Mouse (Mus musculus) macrophage (primary cell): ENCODE data around the gene Chl1. TPM values are rescaled to one million over a fixed set of nuclear protein-coding genes. Genes with fewer than 3 reads are reported as not detected.

Source experiments
- H3K27ac ChIP-seq: fragments of 350-480 bp; formaldehyde crosslinking; 2 replicates; pipeline ENCODE4 v1.9.0; 2021
- H3K36me3 ChIP-seq: fragments of 350-480 bp; formaldehyde crosslinking; 2 replicates; pipeline ENCODE4 v1.9.0; 2021; ENCODE audit errors: inconsistent target
- H3K4me3 ChIP-seq: fragments of 350-480 bp; formaldehyde crosslinking; 2 replicates; pipeline ENCODE4 v1.9.0; 2021; ENCODE audit errors: inconsistent target
- H3K79me2 ChIP-seq: fragments of 350-480 bp; formaldehyde crosslinking; 2 replicates; pipeline ENCODE4 v1.9.0; 2021; ENCODE audit errors: inconsistent target
- WGBS: methylation state at CpG from one replicate; pipeline ENCODE4 v1.1.7; 2026; ENCODE audit warnings: inconsistent platforms; ENCODE audit not compliant: missing documents; 5-methylcytosine and 5-hydroxymethylcytosine counted together
- polyA plus RNA-seq: library from polyadenylated mRNA; stranded (reverse); fragments of 250-400 nt; gene quantifications from 3 replicates; pipeline ENCODE4 v1.2.4, GENCODE M21; 2018; ENCODE audit warnings: inconsistent platforms

Chl1 gene
- polyA plus RNA-seq, 1 experiment from 2014 or later: not detected

DNA sequence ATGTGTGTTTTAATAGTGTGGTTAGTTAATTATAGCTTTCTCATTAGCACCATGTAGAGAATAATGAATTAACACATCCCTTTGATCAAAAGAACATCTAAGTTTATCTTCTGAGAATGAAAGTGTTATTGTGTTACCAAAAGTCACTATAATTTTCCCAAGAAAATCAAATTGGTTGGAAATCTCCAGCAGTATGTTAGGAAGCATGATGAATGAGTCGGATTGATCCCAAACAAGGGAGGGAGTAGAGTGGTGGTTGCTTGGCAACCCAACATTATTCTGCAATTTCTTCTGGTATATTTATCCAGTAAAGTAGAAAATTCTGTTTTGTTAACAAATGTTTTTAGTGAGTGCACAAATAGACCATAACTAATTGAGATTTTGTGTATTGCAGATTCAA, 4.4 kb downstream of the Chl1 start:
- Histone ChIP-seq H3K36me3 (no peaks in the 10 kb centered on the region), H3K79me2 (no peaks in the 10 kb centered on the region), H3K27ac (no peak overlapping the region), H3K4me3 (no peak overlapping the region)
- 87% methylated on average over 1 of the region's 1 CpGs for WGBS

DNA sequence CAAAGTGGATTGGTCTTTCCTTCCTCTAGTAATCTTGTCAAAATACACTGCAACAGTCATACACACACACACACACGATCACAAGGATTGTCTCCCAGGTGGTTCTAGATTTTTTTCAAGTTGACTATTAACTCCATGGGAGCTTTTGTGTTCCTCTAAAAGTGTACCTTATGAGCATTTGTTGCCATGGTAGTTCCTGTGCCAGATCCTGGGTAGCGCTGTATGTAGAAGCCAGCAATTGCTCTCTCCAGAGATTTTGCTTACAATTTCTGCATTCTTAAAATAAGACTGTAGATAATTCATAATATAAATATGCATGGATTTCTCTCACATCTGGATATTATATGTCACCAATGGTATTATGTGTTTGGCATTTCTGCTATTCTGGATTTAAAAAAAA, 9.2 kb downstream of the Chl1 start:
- no peaks in the 10 kb centered on the region for H3K79me2 ChIP-seq
- 89% methylated on average over 2 of the region's 2 CpGs for WGBS
- H3K4me3 ChIP-seq: no peak overlapping the region
- no peaks in the 10 kb centered on the region for H3K36me3 ChIP-seq
- no peak overlapping the region for H3K27ac ChIP-seq

DNA sequence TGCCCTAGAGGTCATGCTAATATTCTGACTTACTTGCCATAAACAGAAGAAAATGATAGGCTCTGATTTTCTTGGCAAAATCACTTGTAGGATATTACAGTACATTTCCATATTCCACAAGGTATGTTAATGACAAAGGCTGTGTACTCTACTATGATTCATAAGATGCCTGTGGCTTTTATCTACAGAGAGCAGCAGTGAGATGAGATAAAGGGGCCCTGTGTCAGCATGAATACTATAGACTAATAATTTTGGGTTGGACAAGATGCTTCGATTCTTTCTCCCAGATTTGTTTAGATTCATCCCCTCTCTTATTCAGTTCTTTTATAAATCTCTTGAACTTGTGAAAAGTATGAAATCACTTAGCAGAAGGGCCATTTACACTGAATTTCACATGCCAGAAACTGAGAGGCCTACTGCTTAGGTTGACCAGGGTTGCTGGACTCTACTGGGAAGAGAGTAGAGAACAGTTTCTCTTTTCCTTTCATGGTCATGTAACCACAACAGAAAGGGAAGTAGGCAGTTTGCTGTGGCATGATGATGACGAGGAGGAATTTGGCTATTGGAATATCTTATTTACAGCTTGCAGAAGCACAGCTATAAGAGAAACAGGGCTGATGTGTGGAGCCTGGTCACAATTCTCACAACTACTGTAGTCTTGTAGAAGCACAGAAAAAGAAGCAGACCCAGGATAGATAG, 15.1 kb downstream of the Chl1 start:
- Histone ChIP-seq H3K27ac (0 out of 2 replicates have a peak overlapping the region, but pooled peaks have one; percentile 7), H3K36me3 (no peaks in the 10 kb centered on the region), H3K79me2 (no peaks in the 10 kb centered on the region), H3K4me3 (no peak overlapping the region)
- 32% methylated on average over 2 of the region's 2 CpGs for WGBS

DNA sequence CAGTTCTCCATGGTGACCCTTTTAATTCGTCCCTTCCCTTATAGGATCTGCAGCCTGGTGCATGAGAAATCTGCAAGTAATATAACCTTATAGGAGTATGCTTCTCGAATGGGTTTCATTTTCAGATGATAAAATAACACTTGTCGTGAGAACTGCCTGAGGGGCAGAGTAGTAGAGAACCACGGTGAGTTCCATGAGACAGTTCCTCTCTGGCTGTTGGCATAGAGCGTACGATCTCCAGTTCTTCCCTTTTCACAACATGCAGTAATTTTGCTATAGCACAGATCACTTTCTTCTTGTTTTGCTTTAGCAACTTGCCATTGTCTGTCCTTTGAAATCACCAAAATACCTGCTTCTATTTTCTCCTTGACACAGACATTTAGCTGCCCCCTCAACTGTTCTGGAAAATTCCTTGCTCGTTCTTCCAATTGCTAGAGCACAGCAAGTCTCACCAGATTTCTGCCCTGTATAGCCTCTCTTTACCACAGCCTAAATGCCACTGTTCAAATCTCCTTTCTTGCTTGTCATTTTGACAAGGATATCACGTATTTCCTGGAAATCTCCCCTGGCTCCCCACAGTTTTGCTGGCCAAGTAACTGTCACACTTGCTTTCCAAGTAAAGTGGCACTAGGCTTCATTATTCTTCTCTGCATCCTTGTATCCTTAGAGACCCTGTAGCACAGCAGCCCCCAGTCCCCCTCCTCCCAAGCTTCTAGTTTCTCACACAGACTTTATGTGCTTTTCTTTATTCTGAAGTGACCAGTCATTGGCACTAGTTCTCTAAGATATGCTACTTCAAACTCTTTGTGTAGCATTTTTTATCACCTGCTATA, 16.8 kb downstream of the Chl1 start:
- H3K36me3 ChIP-seq: no peaks in the 10 kb centered on the region
- H3K27ac ChIP-seq: no peak overlapping the region
- WGBS: 26% methylated on average over 8 of the region's 8 CpGs
- no peak overlapping the region for H3K4me3 ChIP-seq
- no peaks in the 10 kb centered on the region for H3K79me2 ChIP-seq

DNA sequence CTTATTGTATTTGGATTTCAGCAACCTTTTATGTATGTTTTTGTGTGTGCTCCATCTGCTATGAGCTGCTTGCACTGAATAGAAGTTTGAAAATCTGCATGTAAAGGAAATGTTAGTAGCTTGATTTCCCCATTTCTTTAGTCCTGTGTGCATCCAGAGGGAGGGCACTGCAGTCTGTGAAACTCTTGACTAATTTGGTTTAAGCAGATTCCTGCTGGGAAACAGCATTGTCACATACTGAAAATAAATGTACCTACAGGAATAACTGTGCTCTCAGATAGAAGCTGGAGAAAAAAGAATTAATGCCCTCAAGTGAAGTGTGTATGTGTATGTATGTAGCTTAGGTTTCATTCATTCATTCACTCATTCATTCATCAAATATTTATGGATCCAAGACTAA, 22.7 kb downstream of the Chl1 start:
- Histone ChIP-seq H3K36me3 (no peaks in the 10 kb centered on the region), H3K4me3 (no peak overlapping the region), H3K79me2 (no peaks in the 10 kb centered on the region), H3K27ac (no peak overlapping the region)

DNA sequence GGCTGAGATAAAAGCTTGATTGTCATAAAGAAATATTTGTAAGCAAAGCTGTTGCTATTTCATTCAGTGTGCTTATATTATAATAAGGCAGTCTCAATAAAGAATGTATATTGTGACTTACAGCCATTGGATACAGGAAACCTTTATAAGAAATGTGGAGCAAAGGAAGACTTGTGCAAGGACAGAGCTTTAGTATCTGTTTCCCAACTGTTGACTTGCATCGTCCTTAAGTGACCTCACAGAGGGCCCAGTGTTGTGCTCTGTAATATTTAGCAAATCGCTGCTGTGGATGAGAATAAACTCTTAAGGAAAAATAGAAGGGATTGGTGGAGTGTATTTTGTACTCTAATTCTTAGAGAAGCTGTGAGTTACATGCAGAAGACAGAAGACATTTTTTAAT, 23.6 kb downstream of the Chl1 start:
- Histone ChIP-seq H3K36me3 (no peaks in the 10 kb centered on the region), H3K27ac (no peak overlapping the region), H3K79me2 (no peaks in the 10 kb centered on the region), H3K4me3 (no peak overlapping the region)
- 76% methylated on average over 2 of the region's 2 CpGs for WGBS

DNA sequence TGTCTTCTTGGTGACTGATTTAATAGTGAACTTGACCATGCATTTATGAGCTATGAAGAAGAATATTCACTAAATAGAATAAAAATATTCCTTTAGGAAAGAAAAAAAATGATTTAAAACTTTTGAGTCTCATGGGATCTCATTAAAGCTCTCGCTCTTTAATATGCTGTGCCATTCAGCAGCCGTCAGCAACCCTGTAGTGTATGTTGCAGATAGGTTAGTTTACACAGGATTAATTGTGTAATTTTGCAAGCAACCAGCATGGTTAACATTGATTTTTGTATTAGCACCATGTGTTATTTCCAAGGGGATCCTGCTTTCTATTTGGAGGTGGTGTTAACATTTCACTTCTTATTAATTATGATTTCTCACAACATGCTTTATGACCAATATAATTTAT, 32.2 kb downstream of the Chl1 start:
- WGBS: 95% methylated on average over 2 of the region's 2 CpGs
- Histone ChIP-seq H3K79me2 (no peaks in the 10 kb centered on the region), H3K27ac (no peak overlapping the region), H3K4me3 (no peak overlapping the region), H3K36me3 (no peaks in the 10 kb centered on the region)

DNA sequence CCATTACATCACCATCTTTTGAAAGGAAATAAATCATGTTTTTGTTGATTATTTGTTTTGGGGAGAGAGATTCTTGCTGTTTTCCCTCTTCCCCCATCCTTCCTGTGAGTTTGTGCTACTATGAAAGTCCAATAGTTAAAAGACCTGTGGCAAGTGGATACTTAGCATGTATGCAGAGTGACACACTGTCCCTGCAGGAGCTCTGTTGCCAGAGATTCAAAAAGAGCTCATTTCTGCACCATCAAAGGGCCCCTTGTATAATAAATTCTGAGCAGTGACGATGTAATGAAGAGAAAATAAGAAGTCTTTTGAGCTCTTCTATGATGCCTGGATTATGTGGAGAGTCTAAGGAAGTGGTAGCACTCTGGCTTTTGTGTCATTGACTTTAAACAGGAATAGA, 33.4 kb downstream of the Chl1 start:
- Histone ChIP-seq H3K79me2 (no peaks in the 10 kb centered on the region), H3K4me3 (no peak overlapping the region), H3K36me3 (no peaks in the 10 kb centered on the region), H3K27ac (no peak overlapping the region)
- 85% methylated on average over 1 of the region's 1 CpGs for WGBS

DNA sequence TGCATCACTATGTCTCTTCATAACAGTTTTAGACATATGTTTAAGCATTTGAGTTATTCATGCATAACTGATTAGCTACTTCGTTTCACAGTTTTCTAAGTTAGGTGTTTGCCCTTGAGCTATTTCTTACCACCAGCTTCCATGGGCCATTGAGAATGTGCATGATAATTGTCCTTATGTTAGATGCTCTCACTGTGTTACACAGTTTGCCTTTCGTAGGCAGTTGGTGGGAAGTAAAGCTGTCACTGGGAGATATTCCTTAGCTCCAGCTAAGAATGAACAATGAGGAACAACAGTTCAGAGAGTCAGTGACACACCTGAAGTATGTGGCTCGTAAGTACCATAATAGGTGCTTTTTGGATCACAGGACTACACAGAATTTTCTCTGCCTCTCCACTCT, 35.9 kb downstream of the Chl1 start:
- Histone ChIP-seq H3K36me3 (no peaks in the 10 kb centered on the region), H3K4me3 (no peak overlapping the region), H3K79me2 (no peaks in the 10 kb centered on the region), H3K27ac (no peak overlapping the region)
- 79% methylated on average over 3 of the region's 3 CpGs for WGBS

DNA sequence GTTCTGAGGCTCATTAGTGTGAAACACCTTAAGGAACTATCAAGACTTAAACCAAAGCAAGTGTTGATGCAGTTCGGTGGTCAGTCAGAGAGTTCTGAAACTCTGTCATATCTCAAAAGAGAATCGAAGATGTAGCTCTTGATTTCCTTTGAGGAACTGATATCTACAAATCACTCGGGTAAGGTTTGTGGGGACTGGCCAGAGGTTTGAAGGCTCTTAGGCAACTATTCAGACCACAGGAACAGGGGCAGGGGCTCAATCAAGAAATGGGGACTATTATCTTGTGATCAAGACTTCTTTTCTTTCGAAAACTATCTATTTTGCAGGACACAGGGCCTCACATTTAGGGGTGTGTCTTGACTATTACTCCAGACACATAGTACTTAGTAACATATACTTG, 39.5 kb downstream of the Chl1 start:
- Histone ChIP-seq H3K4me3 (no peak overlapping the region), H3K27ac (no peak overlapping the region), H3K79me2 (no peaks in the 10 kb centered on the region), H3K36me3 (no peaks in the 10 kb centered on the region)
- 24% methylated on average over 4 of the region's 4 CpGs for WGBS

DNA sequence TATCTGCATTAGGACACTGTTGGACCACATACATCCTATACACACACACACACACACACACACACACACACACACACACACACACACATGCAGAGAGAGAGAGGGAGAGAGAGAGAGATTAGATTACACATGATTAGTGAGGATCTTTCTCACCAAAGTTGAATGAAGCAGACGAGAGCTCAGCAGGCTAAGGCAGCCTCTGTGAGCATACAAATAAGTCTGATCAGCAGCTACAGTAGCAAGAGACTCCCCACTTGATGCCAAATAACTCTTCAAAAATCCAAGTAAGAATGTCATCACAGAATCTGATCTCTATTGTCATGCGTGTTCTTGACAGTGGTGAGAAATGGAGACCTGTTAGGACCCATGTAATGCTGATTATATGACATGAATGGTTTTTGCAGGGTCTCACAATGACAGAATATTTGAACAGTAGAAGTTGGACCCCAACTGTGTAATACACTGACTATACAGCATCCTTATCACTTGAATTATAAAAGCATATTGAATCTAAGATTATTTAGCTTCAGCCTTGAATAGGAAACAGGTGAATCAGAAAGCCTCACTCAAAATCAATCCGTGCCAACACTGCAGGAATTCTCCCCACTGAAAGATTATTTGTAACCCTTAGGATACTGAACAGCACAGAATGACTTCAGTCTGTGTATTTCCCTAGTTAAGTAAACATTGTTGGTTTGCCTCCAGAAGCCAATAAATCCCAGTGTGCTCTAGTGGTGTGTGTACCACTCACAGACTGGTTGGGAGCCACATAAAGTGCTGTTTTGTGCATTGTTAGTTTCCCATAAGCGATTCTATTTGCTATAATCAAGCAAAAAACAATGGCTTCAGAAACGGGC, 47.9 kb downstream of the Chl1 start:
- no peaks in the 10 kb centered on the region for H3K79me2 ChIP-seq
- H3K36me3 ChIP-seq: no peaks in the 10 kb centered on the region
- WGBS: 72% methylated on average over 5 of the region's 5 CpGs
- H3K27ac ChIP-seq: no peak overlapping the region
- no peak overlapping the region for H3K4me3 ChIP-seq

DNA sequence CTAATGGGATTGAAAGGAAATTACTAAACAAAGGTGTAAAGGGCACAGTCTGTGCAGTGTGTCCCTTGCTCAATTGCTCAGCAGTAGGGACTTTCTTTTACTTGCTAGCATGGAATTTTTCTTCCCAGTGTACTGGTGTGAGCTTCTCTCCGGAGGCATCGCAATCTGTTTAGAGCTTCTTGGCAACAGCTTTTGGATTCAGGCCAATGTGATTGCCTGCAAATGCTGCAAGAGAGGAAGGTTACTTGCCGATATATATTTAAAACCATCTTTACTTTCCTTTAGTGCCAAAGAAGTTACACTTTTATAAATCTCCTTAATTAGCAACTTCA, 48.5 kb downstream of the Chl1 start:
- H3K36me3 ChIP-seq: no peaks in the 10 kb centered on the region
- no peaks in the 10 kb centered on the region for H3K79me2 ChIP-seq
- no peak overlapping the region for H3K27ac ChIP-seq
- no peak overlapping the region for H3K4me3 ChIP-seq
- WGBS: 91% methylated on average over 3 of the region's 3 CpGs

DNA sequence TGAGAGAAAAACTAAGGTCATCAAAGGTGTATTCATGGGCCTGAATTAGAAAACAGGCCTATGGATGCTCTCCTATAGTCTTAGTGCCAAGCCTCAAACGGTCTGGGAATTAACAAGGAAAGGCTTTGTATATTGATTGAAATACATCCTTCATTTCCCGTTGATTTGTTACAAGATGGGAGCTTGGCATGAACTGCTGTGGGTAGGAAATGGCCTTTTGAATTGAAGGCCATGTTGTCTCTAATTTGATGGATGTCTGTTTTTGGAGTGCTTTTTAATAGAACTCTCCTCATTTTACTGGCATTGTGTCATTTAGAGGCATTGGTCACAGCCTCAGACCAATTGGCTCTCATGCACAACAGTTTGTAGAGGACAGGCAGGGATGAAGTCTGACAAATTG, 49.0 kb downstream of the Chl1 start:
- Histone ChIP-seq H3K27ac (no peak overlapping the region), H3K4me3 (no peak overlapping the region), H3K79me2 (no peaks in the 10 kb centered on the region), H3K36me3 (no peaks in the 10 kb centered on the region)
- WGBS: 73% methylated on average over 2 of the region's 2 CpGs

DNA sequence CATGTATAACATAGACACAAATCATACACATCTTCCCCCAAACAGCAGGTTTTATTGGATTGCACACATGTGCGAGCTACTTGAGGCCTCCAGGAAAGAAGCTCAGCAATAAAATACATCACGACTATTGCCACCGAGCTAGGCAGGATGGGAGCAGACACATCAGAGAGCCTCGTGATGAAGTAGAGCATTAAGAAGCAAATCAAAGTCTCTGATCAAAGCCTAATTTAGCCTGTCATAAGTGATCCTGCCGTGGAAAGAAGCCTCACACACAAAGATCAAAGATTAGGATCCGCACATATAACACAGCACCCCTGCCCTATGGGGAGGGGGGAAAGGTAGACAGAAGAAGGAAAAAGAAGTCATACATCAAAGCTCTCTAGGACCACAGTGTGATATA, 54.4 kb downstream of the Chl1 start:
- 86% methylated on average over 6 of the region's 6 CpGs for WGBS
- H3K4me3 ChIP-seq: no peak overlapping the region
- no peak overlapping the region for H3K27ac ChIP-seq

DNA sequence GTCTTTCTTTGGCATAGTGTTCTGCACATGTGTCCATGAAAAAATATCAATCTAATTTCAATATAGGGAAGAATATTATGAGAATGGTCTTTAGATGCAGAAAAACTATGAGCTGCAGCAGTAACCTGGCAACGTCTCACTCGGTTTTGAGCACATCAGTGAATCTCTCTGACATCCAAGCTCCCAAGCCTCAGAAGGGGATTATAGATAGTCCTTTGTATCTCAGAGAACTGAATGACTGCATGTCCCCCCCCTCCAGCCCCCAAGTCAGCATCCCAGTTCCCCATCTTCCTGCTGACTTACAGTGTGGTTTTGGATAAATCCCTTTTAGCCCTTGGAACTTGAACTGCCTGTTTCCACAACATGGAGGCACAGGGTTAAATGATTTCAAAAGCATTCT, 56.9 kb downstream of the Chl1 start:
- WGBS: 92% methylated on average over 2 of the region's 2 CpGs
- H3K36me3 ChIP-seq: no peaks in the 10 kb centered on the region
- no peaks in the 10 kb centered on the region for H3K79me2 ChIP-seq
- H3K4me3 ChIP-seq: no peak overlapping the region
- no peak overlapping the region for H3K27ac ChIP-seq

More for the DNA sequence above, 54.4 kb downstream of the Chl1 start:
- no peaks in the 10 kb centered on the region for H3K79me2 ChIP-seq
- H3K36me3 ChIP-seq: no peaks in the 10 kb centered on the region
